Mouse (Mus musculus): Measurements from ENCODE around the gene 4930404N11Rik. TPM values are rescaled to one million over a fixed set of nuclear protein-coding genes. Genes with fewer than 3 reads are reported as not detected.

The 4930404N11Rik gene
- total RNA-seq, 2 experiments from 2014 or later: 1.00 to 1.3 TPM

DNA sequence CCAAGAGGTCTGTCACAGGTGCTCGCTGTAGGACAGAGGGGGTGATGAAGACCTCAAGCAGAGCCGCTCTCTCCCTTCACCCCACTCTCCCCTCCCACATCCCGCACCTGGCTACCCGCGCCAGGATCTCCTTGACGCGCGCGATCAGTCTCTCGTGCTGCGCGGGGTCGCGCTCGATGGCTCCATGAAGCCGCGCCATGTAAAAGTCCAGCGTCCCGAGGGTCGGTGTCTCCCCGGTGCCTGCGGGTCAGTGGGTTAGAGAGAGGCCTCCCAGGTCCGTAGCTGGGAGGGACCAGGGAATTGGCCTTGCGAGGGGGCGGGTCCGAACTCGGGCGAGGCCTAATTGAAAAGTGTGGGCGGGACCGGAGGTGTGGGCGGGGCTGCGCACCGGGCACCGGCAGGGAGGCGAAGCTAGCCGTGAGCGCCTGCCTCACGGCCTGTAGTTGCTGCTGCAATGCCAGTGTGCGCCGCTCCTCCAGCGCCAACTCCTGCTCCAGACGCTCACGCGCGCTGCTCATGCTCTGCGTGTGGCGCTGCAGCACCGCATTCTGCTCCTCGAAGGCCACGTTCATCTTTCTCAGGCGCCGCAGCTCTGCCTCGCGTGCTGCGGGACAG is 19.1 kb downstream of the 4930404N11Rik start:
- peak; percentile 52 to 65 for DNase-seq (ENCODE audit: extremely low spot score in 1 of 2, low spot score in 2 of 2)
- Histone ChIP-seq H3K27ac (no peak overlapping the region), H3K4me3 (no peak overlapping the region)
- TF ChIP-seq CTCF (IDR thresholded peaks at IDR 0.05): peak; percentile 43
- intact Hi-C loops (cut with DNase I): no loop called here

DNA sequence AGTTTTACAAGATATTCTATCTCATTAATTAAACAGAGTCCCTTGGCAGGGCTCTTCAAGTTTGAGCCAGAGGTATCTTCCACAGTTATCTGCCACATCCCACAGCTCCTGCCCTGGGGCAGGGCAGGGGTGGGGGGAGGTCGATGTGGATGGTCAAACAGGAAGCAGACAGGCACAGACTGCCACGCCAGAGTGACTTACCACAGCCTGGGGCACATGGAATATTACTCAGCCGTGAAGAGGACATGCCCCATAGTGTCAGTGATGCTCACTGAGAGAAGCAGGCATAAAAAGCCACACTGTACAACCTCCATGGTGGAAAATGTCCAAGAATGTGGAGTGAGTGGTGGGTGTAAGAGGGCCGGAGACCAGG is 20.5 kb downstream of the 4930404N11Rik start:
- no peak for TF ChIP-seq CTCF (IDR thresholded peaks at IDR 0.05)
- no peak overlapping the region for H3K4me3 ChIP-seq
- intact Hi-C loops (cut with DNase I): no loop called here
- DNase-seq (ENCODE audit: extremely low spot score in 1 of 2, low spot score in 2 of 2): no peak
- H3K27ac ChIP-seq: no peak overlapping the region

DNA sequence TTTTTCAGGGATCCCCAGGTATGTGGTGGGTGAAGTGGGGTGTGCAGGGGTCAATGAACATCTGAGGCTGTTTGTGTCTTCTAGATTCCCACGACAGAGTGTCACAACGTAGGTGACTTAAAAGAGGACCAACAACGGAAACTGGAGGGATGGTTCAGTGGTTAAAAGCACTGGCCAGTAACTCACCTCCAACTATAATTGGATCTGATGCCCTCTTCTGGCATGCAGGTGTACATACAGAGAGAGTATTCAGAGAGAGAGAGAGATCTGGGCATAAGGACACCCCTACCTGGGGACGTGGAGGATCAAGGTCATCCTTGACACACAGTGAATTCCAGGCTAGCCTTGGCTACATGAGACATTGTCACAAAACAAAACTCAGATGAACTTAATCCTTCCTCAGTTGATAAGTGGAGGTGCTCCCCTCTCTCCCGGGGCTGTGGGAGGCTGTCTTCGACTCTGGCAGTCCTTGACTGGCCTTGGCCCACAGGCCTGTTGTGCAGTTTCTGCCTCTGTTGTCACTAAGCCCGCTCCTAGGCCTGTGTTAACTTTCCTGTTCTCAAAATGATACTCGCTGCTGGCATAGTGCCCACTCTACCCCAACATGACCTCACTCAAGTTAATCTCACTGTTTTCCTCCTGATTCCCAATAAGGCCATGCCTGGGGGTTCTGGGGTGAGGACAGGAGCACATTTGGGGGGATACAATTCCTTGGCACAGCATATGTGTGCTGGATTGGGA is 21.0 kb downstream of the 4930404N11Rik start:
- intact Hi-C loops (cut with DNase I): loop anchor here (5.0 kb wide), 1 partner anchor 57 kb away; no protein-coding TSS in a partner anchor
- peak; percentile 41 for TF ChIP-seq CTCF (IDR thresholded peaks at IDR 0.05)
- no peak for DNase-seq (ENCODE audit: extremely low spot score in 1 of 2, low spot score in 2 of 2)
- no peak overlapping the region for H3K27ac ChIP-seq
- H3K4me3 ChIP-seq: no peak overlapping the region

DNA sequence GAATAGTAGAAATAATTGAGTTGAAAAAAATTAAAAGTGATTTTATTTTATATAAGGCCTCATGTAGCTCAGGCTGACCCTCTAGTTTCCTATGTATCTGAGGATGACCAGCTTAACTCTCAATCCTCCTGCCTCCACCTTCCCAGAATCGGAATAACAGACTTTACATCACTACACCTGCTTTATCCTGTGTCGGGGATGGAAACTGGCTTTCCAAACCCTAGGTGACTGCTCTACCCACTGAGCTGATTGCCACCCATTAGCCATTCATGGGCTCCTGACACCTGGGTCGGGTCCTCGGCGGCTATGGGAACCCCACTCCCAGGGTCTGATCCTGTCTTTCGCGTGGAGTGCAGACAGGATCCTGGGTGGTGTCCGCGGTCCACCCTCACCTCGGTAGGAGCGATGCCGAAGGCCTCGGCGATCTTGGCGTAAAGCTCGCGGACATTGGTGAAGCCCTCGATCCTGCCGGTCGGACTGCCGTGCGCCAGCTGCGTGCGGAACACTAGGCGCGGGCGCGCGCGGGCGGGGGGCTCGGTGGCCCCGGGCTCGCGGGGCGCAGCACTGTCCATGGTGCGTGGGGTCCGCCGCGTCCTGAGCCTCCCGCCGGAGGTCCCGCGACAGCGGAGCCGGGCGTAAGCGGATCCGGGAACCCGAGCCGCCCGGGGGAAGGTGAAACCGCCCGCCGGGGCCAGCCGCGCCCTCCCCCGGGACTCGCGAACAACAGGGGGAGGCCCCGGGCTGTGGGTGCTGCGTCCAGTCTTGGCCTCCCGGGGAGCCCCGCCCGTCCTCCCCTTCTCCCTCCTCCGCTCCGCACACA is 22.7 kb downstream of the 4930404N11Rik start, which contains the start of gene Gipc3:
Gene Gipc3, minus strand, starts transcription at position 581 of the 820 bp plus-strand sequence.
- Histone ChIP-seq H3K4me3 (peak within 1 kb of the TSS; percentile 46), H3K27ac (no peak within 1 kb of the TSS)
- TF ChIP-seq CTCF (IDR thresholded peaks at IDR 0.05): no peak
- DNase-seq (ENCODE audit: extremely low spot score in 1 of 2, low spot score in 2 of 2): no peak
- intact Hi-C loops (cut with DNase I): loop anchor here (5.0 kb wide), 1 partner anchor 56 kb away; no protein-coding TSS in a partner anchor

DNA sequence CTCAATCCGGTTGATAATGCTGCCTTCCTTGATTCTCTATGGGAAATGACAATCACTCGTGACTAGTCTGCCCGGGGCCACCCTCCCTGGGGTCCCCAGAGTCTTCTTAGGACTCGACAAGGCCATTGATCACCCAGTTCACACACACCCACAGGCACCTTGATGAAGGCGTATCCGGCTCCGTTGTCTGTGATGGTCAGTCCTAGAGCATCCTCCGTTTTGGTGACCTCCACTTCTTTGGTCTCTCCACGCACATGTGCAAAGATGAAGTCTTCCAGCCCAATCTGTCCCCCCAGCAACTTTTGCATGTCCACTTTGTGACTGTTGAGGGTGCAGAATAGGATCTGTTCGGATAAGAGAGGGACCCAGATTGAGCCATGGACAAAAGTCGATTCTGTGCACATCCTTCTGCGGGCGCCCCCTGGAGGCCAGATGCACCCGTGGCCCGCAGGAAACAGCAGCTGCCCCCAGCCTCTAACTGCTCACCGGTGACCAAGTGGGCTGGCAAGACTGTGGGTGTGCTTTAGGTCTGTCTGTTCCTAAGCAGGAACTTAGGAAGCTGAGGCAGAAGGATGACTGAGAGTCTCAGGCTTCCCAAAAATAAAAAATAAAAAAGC is 24.2 kb downstream of the 4930404N11Rik start:
- TF ChIP-seq CTCF (IDR thresholded peaks at IDR 0.05): peak; percentile 87
- intact Hi-C loops (cut with DNase I): loop anchor here (5.0 kb wide), 1 partner anchor 54 kb away; no protein-coding TSS in a partner anchor
- peak in 1 of 2 experiments; percentile 66 for DNase-seq (ENCODE audit: extremely low spot score in 1 of 2, low spot score in 2 of 2)
- H3K4me3 ChIP-seq: no peak overlapping the region
- H3K27ac ChIP-seq: no peak overlapping the region

DNA sequence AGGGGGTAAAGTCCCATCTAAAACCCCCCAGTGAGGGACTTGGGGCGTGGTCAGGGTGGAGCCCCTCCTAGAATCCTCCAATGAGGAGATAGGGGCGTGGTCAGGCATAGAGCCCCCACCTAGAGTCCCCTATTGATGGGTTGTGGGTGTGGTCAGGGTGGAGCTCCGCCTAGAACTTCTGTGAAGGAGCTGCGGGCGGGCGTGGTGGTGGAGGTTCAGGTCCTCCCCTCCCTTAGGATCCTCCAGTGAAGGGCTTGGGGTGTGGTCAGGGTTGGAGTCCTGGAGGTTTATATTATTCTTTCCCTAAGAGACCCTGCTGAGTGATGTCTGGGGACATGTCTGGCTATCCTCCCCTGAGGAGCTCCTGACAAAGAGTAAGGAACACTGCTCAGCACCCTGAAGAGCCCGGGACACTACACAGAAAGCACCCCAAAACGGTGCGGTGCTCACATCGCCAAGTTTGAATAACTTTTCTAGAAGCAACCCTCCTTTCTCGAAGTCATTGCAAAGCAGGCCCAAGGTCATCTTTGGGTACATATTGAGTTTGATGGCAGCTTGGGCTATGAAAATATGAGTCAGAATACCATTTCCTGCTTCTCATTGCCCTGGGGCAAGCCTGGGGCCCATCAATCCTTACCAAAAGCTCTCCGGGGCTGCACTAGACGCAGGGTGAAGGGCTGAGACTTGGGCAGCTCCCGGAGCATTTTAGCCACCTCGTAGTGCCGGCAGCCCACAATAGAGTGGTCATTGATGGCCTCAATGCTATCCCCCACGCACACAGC is 24.9 kb downstream of the 4930404N11Rik start:
- intact Hi-C loops (cut with DNase I): loop anchor here (5.0 kb wide), 1 partner anchor 53 kb away; no protein-coding TSS in a partner anchor
- Histone ChIP-seq H3K4me3 (no peak overlapping the region), H3K27ac (no peak overlapping the region)
- no peak for DNase-seq (ENCODE audit: extremely low spot score in 1 of 2, low spot score in 2 of 2)
- no peak for TF ChIP-seq CTCF (IDR thresholded peaks at IDR 0.05)

DNA sequence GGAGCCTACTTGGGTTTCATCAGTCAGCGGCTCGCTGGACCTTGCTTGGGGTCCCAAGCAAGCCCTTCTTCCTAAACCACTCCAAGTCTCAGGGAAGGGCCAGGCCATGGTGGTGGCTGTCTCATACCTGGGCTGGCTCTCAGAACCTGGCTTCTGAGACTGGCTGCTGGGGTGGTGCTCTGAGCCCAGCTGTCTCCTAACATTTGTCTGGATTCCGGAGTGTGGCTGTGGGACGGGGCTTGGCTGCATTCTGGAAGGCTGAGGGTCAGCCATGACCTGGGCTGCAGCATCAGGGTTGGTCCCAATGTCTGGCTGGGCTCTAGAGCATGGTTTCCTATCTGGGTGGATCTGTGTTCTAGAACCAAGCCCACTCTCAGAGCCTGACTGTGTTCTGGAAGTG is 29.1 kb downstream of the 4930404N11Rik start:
- intact Hi-C loops (cut with DNase I): no loop called here
- no peak for DNase-seq (ENCODE audit: extremely low spot score in 1 of 2, low spot score in 2 of 2)
- TF ChIP-seq CTCF (IDR thresholded peaks at IDR 0.05): no peak
- Histone ChIP-seq H3K4me3 (no peak overlapping the region), H3K27ac (no peak overlapping the region)

DNA sequence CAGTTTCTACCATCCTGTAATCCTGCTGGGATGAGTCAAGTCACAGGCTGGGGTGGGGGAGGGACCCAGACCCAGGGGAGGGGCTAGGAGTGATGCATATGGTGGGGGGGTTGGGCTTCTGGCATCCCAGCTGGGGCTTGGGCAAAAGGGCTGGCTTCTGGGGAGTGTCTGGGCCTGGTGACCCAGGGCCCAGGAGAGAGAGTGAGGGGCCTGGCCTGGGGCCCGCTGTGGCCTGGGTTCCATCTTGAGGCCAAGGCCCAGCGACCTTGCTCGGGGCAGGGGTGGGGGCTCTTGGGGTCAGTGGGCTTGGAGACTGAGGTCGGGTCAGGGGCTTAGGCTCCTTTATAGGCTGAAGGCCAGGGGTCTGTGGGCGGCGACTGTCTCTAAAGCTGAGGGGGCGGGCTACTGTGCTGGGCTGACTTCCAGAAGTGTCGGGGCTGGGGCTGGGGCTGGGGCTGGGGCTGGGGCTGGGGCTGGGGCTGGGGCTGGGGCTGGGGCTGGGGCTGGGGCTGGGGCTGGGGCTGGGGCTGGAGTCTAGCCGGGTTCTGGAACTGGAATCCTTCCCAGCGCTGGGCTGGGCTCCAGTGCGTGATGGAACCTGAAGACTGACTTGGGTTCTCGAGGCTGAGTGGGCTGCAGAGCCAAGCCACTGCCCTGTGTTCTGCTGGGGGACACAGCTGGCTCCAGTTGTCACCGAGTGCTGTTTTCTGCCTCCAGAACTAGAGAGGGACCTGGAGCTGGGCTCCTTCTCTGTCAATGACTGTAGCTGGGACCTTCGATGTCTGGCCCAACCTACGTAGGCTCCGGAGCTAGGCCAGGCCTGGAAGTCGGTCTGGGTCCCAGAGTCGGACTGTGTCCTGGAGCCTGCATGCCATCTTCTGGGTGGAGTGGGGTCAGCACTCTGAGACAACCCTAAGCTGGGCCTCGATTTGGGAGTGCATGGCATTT is 29.9 kb downstream of the 4930404N11Rik start:
- H3K27ac ChIP-seq: no peak overlapping the region
- DNase-seq (ENCODE audit: extremely low spot score in 1 of 2, low spot score in 2 of 2): no peak
- no peak overlapping the region for H3K4me3 ChIP-seq
- no peak for TF ChIP-seq CTCF (IDR thresholded peaks at IDR 0.05)
- intact Hi-C loops (cut with DNase I): no loop called here

DNA sequence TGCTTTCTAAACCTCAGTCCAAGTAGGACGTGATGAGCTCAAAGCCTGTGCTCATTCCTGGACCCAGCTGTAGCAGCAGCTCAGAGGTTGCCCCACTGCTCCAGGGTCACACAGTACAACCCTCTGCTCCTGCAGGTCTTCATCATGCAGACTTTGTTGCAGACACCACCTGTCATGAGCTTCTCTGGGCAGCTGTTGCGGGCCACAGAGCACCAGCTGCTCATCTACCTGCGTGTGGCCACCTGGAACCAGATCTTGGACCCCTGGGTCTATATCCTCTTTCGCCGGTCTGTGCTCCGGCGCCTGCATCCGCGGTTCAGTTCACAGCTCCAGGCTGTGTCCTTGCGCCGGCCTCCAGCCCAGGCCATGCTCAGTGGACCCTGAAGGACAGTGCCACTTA is 31.3 kb downstream of the 4930404N11Rik start:
- DNase-seq (ENCODE audit: extremely low spot score in 1 of 2, low spot score in 2 of 2): no peak
- TF ChIP-seq CTCF (IDR thresholded peaks at IDR 0.05): no peak
- intact Hi-C loops (cut with DNase I): no loop called here
- H3K27ac ChIP-seq: no peak overlapping the region
- no peak overlapping the region for H3K4me3 ChIP-seq

DNA sequence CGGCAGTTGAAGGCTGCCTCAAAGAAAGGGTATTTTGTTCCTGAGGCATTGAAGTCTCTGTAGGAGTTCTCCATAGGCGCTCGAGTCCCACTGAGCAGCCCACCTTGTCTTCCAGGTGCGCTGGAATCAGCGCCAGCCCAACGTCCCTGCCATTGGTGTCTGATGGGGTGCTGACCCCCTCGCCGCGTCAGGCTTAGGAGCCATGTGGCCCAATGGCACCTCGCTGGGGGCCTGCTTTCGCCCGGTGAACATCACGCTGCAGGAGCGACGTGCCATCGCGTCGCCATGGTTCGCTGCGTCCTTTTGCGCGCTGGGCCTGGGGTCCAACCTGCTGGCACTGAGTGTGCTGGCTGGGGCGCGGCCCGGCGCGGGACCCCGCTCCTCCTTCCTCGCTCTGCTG is 33.3 kb downstream of the 4930404N11Rik start:
- DNase-seq (ENCODE audit: extremely low spot score in 1 of 2, low spot score in 2 of 2): no peak
- intact Hi-C loops (cut with DNase I): no loop called here
- Histone ChIP-seq H3K27ac (no peak overlapping the region), H3K4me3 (no peak overlapping the region)
- no peak for TF ChIP-seq CTCF (IDR thresholded peaks at IDR 0.05)
